Mouse (Mus musculus) layer of hippocampus, postnatal 36 days (tissue): Measurements from ENCODE around the gene Notum. TPM values are rescaled to one million over a fixed set of nuclear protein-coding genes. Genes with fewer than 3 reads are reported as not detected.

Experiments
- DNase-seq, 2 experiments: peaks; one replicate each; pipeline ENCODE4 v3.0.0; 2022
- microRNA-seq, 2 experiments: library from miRNA; unstranded; fragments of <30 nt; microRNA quantifications; one replicate each; pipeline ENCODE4 v1.2.0; 2021
- total RNA-seq, 2 experiments: library from RNA; stranded (reverse); gene quantifications; 2 replicates each; pipeline ENCODE4 v1.2.3; 2021

The Notum gene
- total RNA-seq, 2 experiments from 2014 or later = 3.6 to 3.7 TPM

- peak; percentile 90 for DNase-seq
These were observed 43.4 kb downstream of the Notum start, which contains the start of gene Pcyt2 for GRCm38 (mm10) chr11:120617519-120618112. Gene Pcyt2 (minus strand): TSS chr11:120617936.

- DNase-seq = no peak
These were observed 44.2 kb downstream of the Notum start for GRCm38 (mm10) chr11:120616617-120617294.

GRCm38 (mm10) chr11:120615606-120616203, 45.3 kb downstream of the Notum start:
- DNase-seq = no peak

- DNase-seq = no peak
These were observed 45.8 kb downstream of the Notum start for GRCm38 (mm10) chr11:120615167-120615566.

- no peak for DNase-seq
These were observed 47.0 kb downstream of the Notum start for GRCm38 (mm10) chr11:120613976-120614375.

- DNase-seq = no peak
These were observed 47.4 kb downstream of the Notum start for GRCm38 (mm10) chr11:120613481-120613972.

- peak in 1 of 2 experiments; percentile 61 for DNase-seq
These were observed 48.2 kb downstream of the Notum start for GRCm38 (mm10) chr11:120612763-120613162.

GRCm38 (mm10) chr11:120610477-120611046, 50.4 kb downstream of the Notum start:
- DNase-seq = no peak

GRCm38 (mm10) chr11:120609250-120609649, 51.7 kb downstream of the Notum start:
- DNase-seq = no peak

- DNase-seq = no peak
These were observed 52.5 kb downstream of the Notum start, which contains the start of gene Npb for GRCm38 (mm10) chr11:120608241-120609034. Gene Npb (plus strand): TSS chr11:120608477.

GRCm38 (mm10) chr11:120606764-120607163, 54.2 kb downstream of the Notum start:
- no peak for DNase-seq

GRCm38 (mm10) chr11:120605667-120606066, 55.3 kb downstream of the Notum start:
- DNase-seq = no peak

Small RNA genes within 50 kb of the gene (microRNA-seq; reads per million reads assigned to microRNA genes)
- 1.2 to 3.0 reads per million in 2 experiments for gene Mir6936

Other genes starting within 250 kb of the Notum start
- 10 to 100 TPM; 59.9 to 64.4 TPM for gene Nploc4, start 223.5 kb downstream of the Notum start, total RNA-seq
- gene Tspan10, start 218.5 kb downstream of the Notum start, total RNA-seq = under 1 TPM in 1 of 2 experiments, not detected in 1; 0.30 TPM
- under 1 TPM; 0.48 to 0.90 TPM for gene Pde6g, start 207.7 kb downstream of the Notum start, total RNA-seq
- 10 to 100 TPM; 13.2 to 15.6 TPM for gene Oxld1, start 203.1 kb downstream of the Notum start, total RNA-seq
- gene Ccdc137, start 203.1 kb downstream of the Notum start, total RNA-seq = 10 to 100 TPM; 25.3 to 31.8 TPM
- 10 to 100 TPM; 48.3 to 49.8 TPM for gene Arl16, start 193.6 kb downstream of the Notum start, total RNA-seq
- 10 to 100 TPM; 70.4 to 71.7 TPM for gene Mrpl12, start 176.6 kb downstream of the Notum start, total RNA-seq
- gene Slc25a10, start 169.3 kb downstream of the Notum start, total RNA-seq = 10 to 100 TPM; 18.7 to 20.4 TPM
- under 1 TPM; 0.15 to 0.18 TPM for gene Gcgr, start 130.5 kb downstream of the Notum start, total RNA-seq
- 10 to 100 TPM; 71.3 to 71.6 TPM for gene Mcrip1, start 111.4 kb downstream of the Notum start, total RNA-seq
- not detected for gene Ppp1r27, start 110.0 kb downstream of the Notum start, total RNA-seq
- 100 to 1,000 TPM; 118 to 122 TPM for gene P4hb, start 87.9 kb downstream of the Notum start, total RNA-seq
- 100 to 1,000 TPM; 266 to 282 TPM for gene Arhgdia, start 79.6 kb downstream of the Notum start, total RNA-seq
- gene Alyref, start 62.8 kb downstream of the Notum start, total RNA-seq = 10 to 100 TPM; 60.0 to 67.6 TPM
- gene Anapc11, start 62.8 kb downstream of the Notum start, total RNA-seq = 100 to 1,000 TPM in 1 of 2 experiments, 10 to 100 TPM in 1; 85.0 to 103 TPM
- gene Npb, start 52.7 kb downstream of the Notum start, total RNA-seq = 1 to 10 TPM; 1.2 to 1.8 TPM
- gene Pcyt2, start 43.2 kb downstream of the Notum start, total RNA-seq = 100 to 1,000 TPM; 138 to 157 TPM
- 10 to 100 TPM; 40.7 to 41.5 TPM for gene Sirt7, start 35.9 kb downstream of the Notum start, total RNA-seq
- 10 to 100 TPM; 77.3 to 86.3 TPM for gene Mafg, start 27.6 kb downstream of the Notum start, total RNA-seq
- gene Pycr1, start 17.4 kb downstream of the Notum start, total RNA-seq = 1 to 10 TPM; 1.8 to 2.1 TPM
- 1 to 10 TPM; 4.2 to 4.4 TPM for gene Myadml2, start 13.0 kb downstream of the Notum start, total RNA-seq
- 10 to 100 TPM; 45.6 to 47.6 TPM for gene Aspscr1, start 11.8 kb upstream of the Notum start, total RNA-seq
- 10 to 100 TPM; 15.5 to 15.7 TPM for gene Cenpx, start 52.6 kb upstream of the Notum start, total RNA-seq
- gene Lrrc45, start 52.8 kb upstream of the Notum start, total RNA-seq = 10 to 100 TPM; 56.6 to 69.3 TPM
- gene Rac3, start 60.3 kb upstream of the Notum start, total RNA-seq = 10 to 100 TPM; 36.5 to 41.0 TPM
- gene Dcxr, start 66.1 kb upstream of the Notum start, total RNA-seq = 10 to 100 TPM in 1 of 2 experiments, 1 to 10 TPM in 1; 8.1 to 10.8 TPM
- gene Cbr2, start 70.9 kb upstream of the Notum start, total RNA-seq = 1 to 10 TPM; 1.7 to 2.3 TPM
- 10 to 100 TPM; 19.5 to 20.1 TPM for gene Hmga1b, start 101.6 kb upstream of the Notum start, total RNA-seq
- gene Rfng, start 123.0 kb upstream of the Notum start, total RNA-seq = 10 to 100 TPM; 66.1 to 68.6 TPM
- gene Gps1, start 123.1 kb upstream of the Notum start, total RNA-seq = 100 to 1,000 TPM; 146 to 147 TPM
- gene Dus1l, start 135.2 kb upstream of the Notum start, total RNA-seq = 10 to 100 TPM; 44.7 to 52.9 TPM
- 100 to 1,000 TPM; 173 to 191 TPM for gene Fasn, start 163.4 kb upstream of the Notum start, total RNA-seq